Mouse (Mus musculus) monocyte, adult 5-6 weeks (primary cell): ENCODE measurements around the gene Adgb. TPM values are rescaled to one million over a fixed set of nuclear protein-coding genes. Genes with fewer than 3 reads are reported as not detected.

Experiments used
- ATAC-seq: fragments of 153-309, 156-312 bp; replicated peaks from 2 replicates; pipeline ENCODE4 v1.8.0; 2017; ENCODE audit warnings: mild to moderate bottlenecking; ENCODE audit not compliant: low TSS enrichment, insufficient number of reproducible peaks, severe bottlenecking, poor library complexity, low FRiP score
- total RNA-seq: library from RNA; stranded (forward); fragments of 200-1000, 200-491, 200-594 nt; gene quantifications from 3 replicates; pipeline ENCODE4 v1.2.3, GENCODE M21; 2017

Gene Adgb
- total RNA-seq, 1 experiment from 2014 or later, result 0.29 TPM

DNA sequence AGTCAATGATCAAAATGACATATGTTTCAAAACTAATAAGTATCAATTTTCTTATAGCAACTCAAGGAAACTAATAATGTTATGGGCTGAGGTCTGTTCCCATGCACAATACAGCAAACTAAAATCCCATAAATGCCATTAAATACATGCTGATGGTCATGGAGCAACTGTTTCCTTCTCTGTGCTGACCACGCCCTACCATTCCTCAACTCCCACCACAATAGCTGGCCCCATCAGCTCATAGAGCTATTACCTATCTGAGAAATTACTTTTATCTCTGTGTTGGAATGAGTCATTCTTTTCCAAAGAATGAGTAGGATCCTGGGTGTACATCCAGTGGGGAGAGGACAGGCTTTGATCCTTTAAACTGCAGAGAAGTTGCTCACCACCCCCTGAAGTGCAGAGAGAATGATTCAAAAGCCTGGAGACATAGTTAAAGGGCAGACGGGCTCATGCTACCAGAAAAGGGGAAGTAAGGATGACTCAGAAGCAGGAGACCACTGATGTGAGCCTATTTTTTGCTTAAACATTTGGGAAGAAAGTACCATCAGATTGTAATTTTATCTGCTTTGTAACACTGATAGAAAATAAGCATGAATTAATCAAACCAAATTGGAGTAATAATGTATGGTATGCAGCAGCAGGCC lies 184.8 kb downstream of the Adgb start:
- ATAC-seq, result no peak

Other genes starting within 250 kb of the Adgb start
- gene Rab32, start 85.9 kb upstream of the Adgb start, total RNA-seq, result 31.3 to 66.7 TPM (median 57.7 TPM) in 3 replicates
- not detected in 3 replicates for gene Gm10944, start 209.0 kb upstream of the Adgb start, total RNA-seq